Mouse (Mus musculus) neural tube, embryonic 14.5 days (tissue): Measurements from ENCODE around the gene Rlf. TPM values are rescaled to one million over a fixed set of nuclear protein-coding genes. Genes with fewer than 3 reads are reported as not detected.

ENCODE experiments used
- ATAC-seq: fragments of 200-750 bp; cut with Nextera tagmentation; 2 replicates; pipeline ENCODE4 v1.8.0; 2017; ENCODE audit warnings: low read depth, mild to moderate bottlenecking, moderate TSS enrichment, moderate library complexity
- H3K27ac ChIP-seq: fragments of 300-500 bp; sonication (generic); 2 replicates; pipeline ENCODE4 v1.5.1; 2014; ENCODE audit warnings: low read depth, mild to moderate bottlenecking, control low read depth, low read length, moderate library complexity, mixed read lengths
- H3K27me3 ChIP-seq: fragments of 300-500 bp; sonication (generic); 2 replicates; pipeline ENCODE4 v1.6.1; 2014; ENCODE audit warnings: low read length; ENCODE audit not compliant: control insufficient read depth, insufficient read depth
- H3K36me3 ChIP-seq: fragments of 300-500 bp; sonication (generic); 2 replicates; pipeline ENCODE4 v1.6.1; 2014; ENCODE audit warnings: low read length, mixed read lengths; ENCODE audit not compliant: control insufficient read depth, insufficient read depth
- H3K4me1 ChIP-seq: fragments of 300-500 bp; sonication (generic); 2 replicates; pipeline ENCODE4 v1.6.1; 2014; ENCODE audit warnings: low read length; ENCODE audit not compliant: control insufficient read depth, insufficient read depth
- H3K4me2 ChIP-seq: fragments of 300-500 bp; sonication (generic); 2 replicates; pipeline ENCODE4 v1.6.1; 2014; ENCODE audit warnings: mild to moderate bottlenecking, low read depth, low read length, control low read depth
- H3K4me3 ChIP-seq: fragments of 300-500 bp; sonication (generic); 2 replicates; pipeline ENCODE4 v1.5.1; 2014; ENCODE audit warnings: low read depth, low read length, control low read depth, mixed read lengths
- H3K9ac ChIP-seq: fragments of 300-500 bp; sonication (generic); replicated peaks from 2 replicates; pipeline ENCODE4 v1.6.1; 2014; ENCODE audit warnings: low read depth, mild to moderate bottlenecking, control low read depth, low read length, mixed read lengths
- H3K9me3 ChIP-seq: fragments of 300-500 bp; sonication (generic); 2 replicates; pipeline ENCODE4 v1.6.1; 2016; ENCODE audit warnings: low read length; ENCODE audit not compliant: control insufficient read depth
- WGBS: fragments of 180-500 bp; shearing (Covaris S2); extraction: QIAGEN DNeasy Blood & Tissue Kit; methylation state at CpG from one replicate; pipeline ENCODE4 v1.1.7; 2014; 5-methylcytosine and 5-hydroxymethylcytosine counted together
- polyA plus RNA-seq: library from polyadenylated mRNA; unstranded; fragments of >200 nt; fragmentation: Nextera tagmentation; extraction: Ambion mirVana; gene quantifications from 2 replicates; pipeline ENCODE4 v1.2.1, GENCODE M21; 2014

Gene Rlf
- polyA plus RNA-seq: 28.2 and 30.5 TPM in 2 replicates

DNA sequence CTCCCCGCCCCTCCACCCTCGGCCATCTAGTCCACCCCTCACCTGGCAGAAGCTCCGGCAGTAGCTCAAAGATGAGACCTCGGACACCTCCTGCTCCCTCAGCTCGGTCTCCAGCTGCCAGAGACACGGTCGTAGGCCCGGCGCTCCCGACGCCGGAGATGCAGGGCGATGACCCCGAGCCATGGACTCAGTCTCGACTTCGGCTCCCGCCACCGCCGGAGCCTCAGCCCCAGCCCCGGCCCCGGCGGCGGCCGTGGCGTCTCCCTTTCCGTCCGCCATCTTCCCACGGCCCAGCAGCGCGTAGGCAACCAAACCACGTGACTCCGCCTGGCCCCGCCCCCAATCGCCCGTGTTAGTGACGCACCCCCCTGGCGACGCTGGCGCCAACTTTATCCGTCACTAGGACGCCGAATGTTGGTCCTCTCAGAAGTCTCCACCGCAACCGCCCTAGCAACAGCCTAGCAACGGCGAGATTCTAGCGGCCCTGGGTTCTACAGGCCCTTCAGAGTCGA is at the start of gene Rlf:
Gene Rlf (minus strand): TSS at position 292 of the 512 bp plus-strand sequence.
- peak; percentile 97 for ATAC-seq
- H3K27me3 ChIP-seq: no peaks in the 10 kb centered on the region
- peak within 1 kb of the TSS; percentile 89 for H3K4me3 ChIP-seq
- H3K27ac ChIP-seq: peak within 1 kb of the TSS; percentile 92
- H3K36me3 ChIP-seq: no peaks in the 10 kb centered on the region
- peak within 1 kb of the TSS; percentile 93 for H3K4me2 ChIP-seq
- H3K4me1 ChIP-seq: peaks cover 19% of the 10 kb centered on the region; the same call in 1 of the 2 replicates
- no peaks in the 10 kb centered on the region for H3K9me3 ChIP-seq
- peak within 1 kb of the TSS; percentile 97 for H3K9ac ChIP-seq
- under 1% methylated on average over 45 of the region's 48 CpGs for WGBS

GRCm38 (mm10) chr4:121241612-121242000 is 26.7 kb upstream of the Rlf start:
- 89% methylated on average over 1 of the region's 1 CpGs for WGBS
- Histone ChIP-seq H3K4me1 (no peaks in the 10 kb centered on the region), H3K9me3 (no peaks in the 10 kb centered on the region), H3K27ac (no peak overlapping the region), H3K4me2 (no peak overlapping the region), H3K36me3 (no peaks in the 10 kb centered on the region), H3K4me3 (no peak overlapping the region), H3K9ac (no peak overlapping the region), H3K27me3 (no peaks in the 10 kb centered on the region)
- no peak; the same call in 1 of the 2 replicates for ATAC-seq

DNA sequence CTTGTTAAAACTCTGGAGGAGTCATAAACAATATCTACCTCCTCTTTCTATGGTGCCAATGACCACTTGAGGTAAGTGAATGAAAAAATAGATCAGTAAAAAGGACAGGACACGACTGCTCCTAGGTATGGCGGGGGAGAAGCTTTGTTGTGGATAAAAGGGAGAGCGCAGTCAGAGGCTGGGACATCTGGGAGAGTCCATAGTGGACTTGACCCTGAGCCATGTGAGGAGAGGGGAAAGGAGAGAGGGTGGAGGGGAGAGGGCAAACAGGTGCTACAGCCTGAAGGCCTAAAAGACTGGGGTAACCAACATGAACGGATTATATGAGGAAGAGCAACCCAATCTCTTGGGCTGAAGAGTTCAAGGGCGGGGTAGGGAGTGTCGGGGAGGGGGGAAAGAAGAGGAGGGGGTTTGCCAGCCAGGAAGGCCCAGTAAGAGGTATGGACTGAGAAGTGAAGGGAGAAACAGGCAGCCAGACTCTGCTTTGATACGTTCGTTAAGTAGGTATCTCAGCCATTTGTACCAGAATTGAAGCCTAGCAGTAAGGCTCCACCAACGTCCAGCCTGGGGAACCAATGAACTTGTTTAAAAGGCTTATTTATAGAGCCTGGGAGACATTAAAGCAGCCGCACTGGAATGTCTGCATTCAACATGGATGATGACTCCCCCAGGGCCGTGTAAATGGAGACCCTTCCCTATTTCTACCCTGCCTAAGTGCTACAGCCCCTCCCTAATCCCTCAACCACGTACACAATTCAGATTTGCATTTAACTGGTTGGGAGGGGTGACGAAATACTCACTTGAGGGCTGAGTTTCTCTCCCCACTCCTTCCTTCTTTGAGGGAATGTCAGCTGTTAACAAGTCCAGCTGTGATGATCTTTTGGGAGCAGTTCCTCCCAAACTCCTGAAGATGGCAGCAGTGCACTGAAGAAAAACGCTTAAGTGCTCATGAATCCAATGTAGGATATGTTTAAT is 26.0 kb upstream of the Rlf start:
- peak; percentile 81 for ATAC-seq
- H3K9ac ChIP-seq: no peak overlapping the region

GRCm38 (mm10) chr4:121239878-121240277 is 25.0 kb upstream of the Rlf start:
- no peak for ATAC-seq
- WGBS: 59% methylated on average over 4 of the region's 4 CpGs
- no peaks in the 10 kb centered on the region for H3K4me1 ChIP-seq

More for the DNA sequence above, 26.0 kb upstream of the Rlf start:
- Histone ChIP-seq H3K4me2 (no peak overlapping the region), H3K36me3 (no peaks in the 10 kb centered on the region), H3K27ac (no peak overlapping the region), H3K4me1 (no peaks in the 10 kb centered on the region), H3K27me3 (no peaks in the 10 kb centered on the region), H3K4me3 (no peak overlapping the region), H3K9me3 (no peaks in the 10 kb centered on the region)
- 44% methylated on average over 14 of the region's 14 CpGs for WGBS

GRCm38 (mm10) chr4:121231772-121232414 is 17.0 kb upstream of the Rlf start:
- no peak overlapping the region; the same call in 1 of the 2 replicates for H3K4me2 ChIP-seq
- ATAC-seq: peak; percentile 74; the same call in 1 of the 2 replicates
- H3K4me1 ChIP-seq: 0 out of 2 replicates have a peak, but pooled peaks cover 2% of the 10 kb centered on the region
- no peak overlapping the region for H3K27ac ChIP-seq
- no peak overlapping the region for H3K4me3 ChIP-seq
- WGBS: 13% methylated on average over 5 of the region's 5 CpGs
- no peaks in the 10 kb centered on the region for H3K9me3 ChIP-seq
- H3K27me3 ChIP-seq: no peaks in the 10 kb centered on the region
- H3K9ac ChIP-seq: no peak overlapping the region
- no peaks in the 10 kb centered on the region for H3K36me3 ChIP-seq

More at GRCm38 (mm10) chr4:121239878-121240277, 25.0 kb upstream of the Rlf start:
- Histone ChIP-seq H3K27me3 (no peaks in the 10 kb centered on the region), H3K4me2 (no peak overlapping the region), H3K36me3 (no peaks in the 10 kb centered on the region), H3K27ac (no peak overlapping the region), H3K9ac (no peak overlapping the region), H3K9me3 (no peaks in the 10 kb centered on the region), H3K4me3 (no peak overlapping the region)

GRCm38 (mm10) chr4:121230943-121231614 is 16.2 kb upstream of the Rlf start:
- Histone ChIP-seq H3K27ac (no peak overlapping the region), H3K4me3 (peak overlapping the region; percentile 17; the same call in 1 of the 2 replicates), H3K9me3 (no peaks in the 10 kb centered on the region), H3K9ac (peak overlapping the region; percentile 39; the same call in 1 of the 2 replicates), H3K36me3 (no peaks in the 10 kb centered on the region), H3K27me3 (no peaks in the 10 kb centered on the region), H3K4me1 (0 out of 2 replicates have a peak, but pooled peaks cover 2% of the 10 kb centered on the region), H3K4me2 (peak overlapping the region; percentile 33)
- ATAC-seq: peak; percentile 57; the same call in 1 of the 2 replicates
- WGBS: 3% methylated on average over 16 of the region's 16 CpGs

GRCm38 (mm10) chr4:121227072-121227471 is 12.2 kb upstream of the Rlf start:
- H3K27ac ChIP-seq: no peak overlapping the region
- no peak overlapping the region for H3K4me3 ChIP-seq
- WGBS: 42% methylated on average over 1 of the region's 1 CpGs
- no peaks in the 10 kb centered on the region for H3K36me3 ChIP-seq
- ATAC-seq: no peak
- no peak overlapping the region for H3K9ac ChIP-seq
- H3K9me3 ChIP-seq: no peaks in the 10 kb centered on the region
- H3K4me1 ChIP-seq: 0 out of 2 replicates have a peak, but pooled peaks cover 2% of the 10 kb centered on the region
- no peak overlapping the region for H3K4me2 ChIP-seq
- no peaks in the 10 kb centered on the region for H3K27me3 ChIP-seq

- Histone ChIP-seq H3K4me3 (no peak overlapping the region), H3K4me1 (no peaks in the 10 kb centered on the region), H3K27ac (no peak overlapping the region), H3K9me3 (no peaks in the 10 kb centered on the region), H3K36me3 (no peaks in the 10 kb centered on the region), H3K27me3 (no peaks in the 10 kb centered on the region), H3K9ac (no peak overlapping the region), H3K4me2 (no peak overlapping the region)
- no peak for ATAC-seq
- WGBS: 90% methylated on average over 4 of the region's 4 CpGs
Observed at GRCm38 (mm10) chr4:121225177-121225576, 10.3 kb upstream of the Rlf start.
